Mouse (Mus musculus) lung, embryonic 14.5 days (tissue): ENCODE results near the gene Smpd3. TPM values are rescaled to one million over a fixed set of nuclear protein-coding genes. Genes with fewer than 3 reads are reported as not detected.

Source experiments
- ATAC-seq: fragments of 200-750 bp; cut with Nextera tagmentation; 2 replicates; pipeline ENCODE4 v1.8.0; 2017; ENCODE audit warnings: mild to moderate bottlenecking, moderate TSS enrichment, moderate library complexity; ENCODE audit not compliant: insufficient read depth
- DNase-seq: peaks from one replicate; pipeline ENCODE4 v3.0.0-alpha.2; 2015
- H3K27ac ChIP-seq: fragments of 300-500 bp; sonication (generic); 2 replicates; pipeline ENCODE4 v1.5.1; 2014; ENCODE audit warnings: low read depth, mild to moderate bottlenecking, moderate library complexity
- H3K27me3 ChIP-seq: fragments of 300-500 bp; sonication (generic); 2 replicates; pipeline ENCODE4 v1.6.1; 2014; ENCODE audit warnings: low read length, control low read depth; ENCODE audit not compliant: insufficient read depth
- H3K36me3 ChIP-seq: fragments of 300-500 bp; sonication (generic); 2 replicates; pipeline ENCODE4 v1.6.1; 2014; ENCODE audit warnings: control low read depth; ENCODE audit not compliant: insufficient read depth
- H3K4me1 ChIP-seq: fragments of 300-500 bp; sonication (generic); 2 replicates; pipeline ENCODE4 v1.6.1; 2014; ENCODE audit warnings: antibody characterized with exemption, control low read depth; ENCODE audit not compliant: insufficient read depth
- H3K4me2 ChIP-seq: fragments of 300-500 bp; sonication (generic); 2 replicates; pipeline ENCODE4 v1.6.1; 2014; ENCODE audit warnings: mild to moderate bottlenecking
- H3K4me3 ChIP-seq: fragments of 300-500 bp; sonication (generic); 2 replicates; pipeline ENCODE4 v1.5.1; 2014; ENCODE audit warnings: low read depth, low read length
- H3K9ac ChIP-seq: fragments of 300-500 bp; sonication (generic); 2 replicates; pipeline ENCODE4 v1.6.1; 2014
- H3K9me3 ChIP-seq: fragments of 300-500 bp; sonication (generic); 2 replicates; pipeline ENCODE4 v1.6.1; 2016; ENCODE audit warnings: low read depth, low read length, control low read depth
- CTCF ChIP-seq: IDR thresholded peaks from 2 replicates; pipeline ENCODE4 v1.5.1; 2016; ENCODE audit warnings: antibody characterized with exemption, low read depth
- WGBS: fragments of 180-500 bp; shearing (Covaris S2); extraction: QIAGEN DNeasy Blood & Tissue Kit; methylation state at CpG from one replicate; pipeline ENCODE4 v1.1.7; 2014; 5-methylcytosine and 5-hydroxymethylcytosine counted together
- polyA plus RNA-seq: library from polyadenylated mRNA; unstranded; fragments of >200 nt; fragmentation: Nextera tagmentation; extraction: Ambion mirVana; gene quantifications from 2 replicates; pipeline ENCODE4 v1.2.1, GENCODE M21; 2014

Gene Smpd3
- polyA plus RNA-seq, 1 experiment from 2014 or later, result 0.93 TPM

GRCm38 (mm10) chr8:106211421-106211820 is 126.4 kb downstream of the Smpd3 start:
- Histone ChIP-seq H3K9ac (peak overlapping the region; percentile 89), H3K4me2 (peak overlapping the region; percentile 78), H3K4me1 (peaks cover 3% of the 10 kb centered on the region; the same call in 1 of the 2 replicates), H3K36me3 (peaks cover 52% of the 10 kb centered on the region), H3K4me3 (peak overlapping the region; percentile 90), H3K9me3 (no peaks in the 10 kb centered on the region), H3K27ac (peak overlapping the region; percentile 95), H3K27me3 (no peaks in the 10 kb centered on the region)
- TF ChIP-seq CTCF, result no peak
- no peak for DNase-seq
- 2% methylated on average over 13 of the region's 13 CpGs for WGBS
- ATAC-seq, result 0 out of 2 replicates have a peak, but pooled peaks have one; percentile 2

GRCm38 (mm10) chr8:106210821-106211345 is 126.9 kb downstream of the Smpd3 start, which contains the start of the genes Slc7a6os and Prmt7:
Gene Slc7a6os, minus strand, starts transcription at chr8:106210935.
Gene Prmt7, plus strand, starts transcription at chr8:106210936.
- DNase-seq (peak; percentile 98), ATAC-seq (peak; percentile 99)
- peak within 1 kb of the TSS; percentile 90 for H3K4me3 ChIP-seq
- peaks cover 3% of the 10 kb centered on the region; the same call in 1 of the 2 replicates for H3K4me1 ChIP-seq
- peaks cover 52% of the 10 kb centered on the region for H3K36me3 ChIP-seq
- H3K4me2 ChIP-seq, result peak within 1 kb of the TSS; percentile 78
- no peak for TF ChIP-seq CTCF
- no peaks in the 10 kb centered on the region for H3K9me3 ChIP-seq
- peak within 1 kb of the TSS; percentile 89 for H3K9ac ChIP-seq
- H3K27ac ChIP-seq, result peak within 1 kb of the TSS; percentile 95
- under 1% methylated on average over 52 of the region's 52 CpGs for WGBS
- no peaks in the 10 kb centered on the region for H3K27me3 ChIP-seq

GRCm38 (mm10) chr8:106210035-106210731 is 127.6 kb downstream of the Smpd3 start:
- peaks cover 52% of the 10 kb centered on the region for H3K36me3 ChIP-seq
- TF ChIP-seq CTCF, result no peak
- H3K4me3 ChIP-seq, result peak overlapping the region; percentile 90
- ATAC-seq (peak; percentile 66), DNase-seq (peak; percentile 35)
- peak overlapping the region; percentile 95 for H3K27ac ChIP-seq
- WGBS, result under 1% methylated on average over 35 of the region's 35 CpGs
- H3K27me3 ChIP-seq, result no peaks in the 10 kb centered on the region
- peaks cover 3% of the 10 kb centered on the region; the same call in 1 of the 2 replicates for H3K4me1 ChIP-seq
- H3K9ac ChIP-seq, result peak overlapping the region; percentile 89
- H3K9me3 ChIP-seq, result no peaks in the 10 kb centered on the region
- peak overlapping the region; percentile 78 for H3K4me2 ChIP-seq

Other genes starting within 250 kb of the Smpd3 start
- gene Esrp2, start 201.0 kb downstream of the Smpd3 start, polyA plus RNA-seq, result 29.6 and 31.1 TPM in 2 replicates
- gene Pla2g15, start 187.6 kb downstream of the Smpd3 start, polyA plus RNA-seq, result 3.5 and 3.8 TPM in 2 replicates
- 80.6 and 85.0 TPM in 2 replicates for gene Slc7a6, start 169.1 kb downstream of the Smpd3 start, polyA plus RNA-seq
- gene Slc7a6os, start 127.1 kb downstream of the Smpd3 start, polyA plus RNA-seq, result 36.7 and 38.6 TPM in 2 replicates
- 48.7 and 53.9 TPM in 2 replicates for gene Prmt7, start 127.1 kb downstream of the Smpd3 start, polyA plus RNA-seq
- gene Zfp90, start 77.3 kb upstream of the Smpd3 start, polyA plus RNA-seq, result 19.6 and 20.2 TPM in 2 replicates
- gene 6030452D12Rik, start 162.5 kb upstream of the Smpd3 start, polyA plus RNA-seq, result not detected in 2 replicates
- 13.9 and 15.5 TPM in 2 replicates for gene Cdh3, start 172.9 kb upstream of the Smpd3 start, polyA plus RNA-seq
- gene Gm10073, start 235.5 kb upstream of the Smpd3 start, polyA plus RNA-seq, result 10.1 and 11.4 TPM in 2 replicates